In the genomic region with DNA sequence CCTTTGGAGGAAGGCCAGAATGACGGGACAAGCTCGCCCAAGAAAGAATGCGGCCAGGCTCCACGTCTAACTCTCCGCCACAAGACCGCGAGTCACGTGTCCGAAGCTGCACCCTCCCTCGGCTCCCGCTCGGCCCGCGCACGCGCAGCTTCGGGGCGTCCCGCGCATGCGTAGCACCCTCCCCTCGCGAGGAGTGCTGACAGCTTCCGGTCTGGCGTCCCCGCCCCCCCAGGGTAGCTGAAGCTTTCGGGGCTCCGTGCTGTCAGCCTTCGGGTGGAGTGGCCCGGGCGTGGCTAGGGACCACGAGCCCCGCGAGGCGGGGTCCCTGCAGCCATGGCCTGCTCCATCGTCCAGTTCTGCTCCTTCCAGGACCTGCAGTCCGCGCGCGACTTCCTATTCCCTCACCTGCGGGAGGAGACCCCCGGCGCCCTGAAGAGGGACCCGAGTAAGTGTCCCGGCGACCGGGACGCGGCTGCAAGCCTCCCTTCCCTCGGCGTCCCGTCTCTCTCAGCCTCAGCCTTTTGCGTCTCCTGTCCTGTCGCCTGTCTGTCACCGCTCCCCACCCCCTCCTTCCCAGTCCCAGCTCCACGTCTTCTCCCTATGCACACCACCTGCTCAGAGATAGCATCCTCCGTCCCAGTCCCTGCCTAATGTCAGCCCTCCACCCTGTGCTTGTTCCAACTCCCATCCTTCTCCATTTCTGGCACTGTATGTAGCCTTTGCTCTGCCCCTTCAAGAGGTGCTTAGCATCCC, we compare ENCODE assay signal across 8 mouse cellular contexts. TPM values are rescaled to one million over a fixed set of nuclear protein-coding genes. Genes with fewer than 3 reads are reported as not detected.
A peak's percentile ranks its signal among the peaks of the same experiment; 100 is the strongest.
DNase-seq lines count a peak whose midpoint lies in the region; ATAC-seq lines count a peak whose summit lies in the region.

TSS of gene Rab3gap2 (plus strand) at position 209 of the 753 bp plus-strand sequence.

- peak; percentile 74 for ATAC-seq in inflammation-experienced regulatory T-cells, adult 6 months
- ATAC-seq in megakaryocyte-erythroid progenitor cell, adult 5-6 weeks (replicated peaks; ENCODE audit: low FRiP score, low TSS enrichment, poor library complexity, severe bottlenecking) = peak; percentile 76

- DNase-seq in adipocyte (ENCODE audit: low spot score) = peak; percentile 99
- peak; percentile 98 for DNase-seq in embryo, embryonic 10 days (ENCODE audit: low spot score)
- peak; percentile 100 for DNase-seq in gastrocnemius, postnatal 14 days
- DNase-seq in left cerebral cortex, postnatal 10 days (ENCODE audit: extremely low spot score in 1 of 2, low spot score in 2 of 2) = peak; percentile 97 to 100
- peak; percentile 100 for DNase-seq in right cerebral cortex, postnatal 25 days
- peak; percentile 100 for DNase-seq in urinary bladder, postnatal 4 days (ENCODE audit: low spot score in 2 of 2)

- intact Hi-C loops in gastrocnemius, postnatal 14 days (cut with DNase I; ENCODE audit: low total_unique reads) = no loop called here
- intact Hi-C loops in left cerebral cortex, postnatal 10 days (cut with DNase I) = no loop called here

RNA-seq across cellular contexts. Expression of gene Rab3gap2, which starts in this region (rescaled TPM):
- 10 to 100 TPM; 15.2 to 18.1 TPM for total RNA-seq in gastrocnemius, postnatal 14 days (2021)
- 10 to 100 TPM; 12.7 to 16.1 (median 15.8) TPM for polyA plus RNA-seq in inflammation-experienced regulatory T-cells, adult 6 months (2017; shearing (Covaris generic))
- 10 to 100 TPM; 61.3 to 63.3 TPM for total RNA-seq in left cerebral cortex, postnatal 10 days (2021)
- 40.5 and 55.1 TPM in 2 replicates for total RNA-seq in megakaryocyte-erythroid progenitor cell, adult 5-6 weeks (2014; fragmentation: Nextera tagmentation)
- total RNA-seq in megakaryocyte-erythroid progenitor cell, adult 5-6 weeks (2017) = 41.1 and 41.6 TPM in 2 replicates

Comparison
In these comparisons a context has a peak if more than half of its experiments do, and no peak if none do; other contexts are left out.
1. Peak in every context shown above with its lines: DNase-seq and ATAC-seq.